Mouse (Mus musculus) right cerebral cortex, postnatal 4 days (tissue): Measurements from ENCODE around the gene Lpp.

ENCODE experiments used
- DNase-seq: peaks from one replicate; pipeline ENCODE4 v3.0.0-alpha.2; 2022

Lpp gene

GRCm38 (mm10) chr16:24895160-24895559 is 501.9 kb downstream of the Lpp start:
- DNase-seq: no peak

- DNase-seq: no peak
These were observed 504.3 kb downstream of the Lpp start for GRCm38 (mm10) chr16:24897641-24898040.

- DNase-seq: no peak
These were observed 507.0 kb downstream of the Lpp start for GRCm38 (mm10) chr16:24900241-24900796.

- DNase-seq: no peak
These were observed 508.0 kb downstream of the Lpp start for GRCm38 (mm10) chr16:24901139-24901859.

- DNase-seq: no peak
These were observed 508.8 kb downstream of the Lpp start for GRCm38 (mm10) chr16:24902111-24902510.

GRCm38 (mm10) chr16:24908926-24909325 is 515.6 kb downstream of the Lpp start:
- DNase-seq: no peak

GRCm38 (mm10) chr16:24910321-24910720 is 517.0 kb downstream of the Lpp start:
- no peak for DNase-seq

GRCm38 (mm10) chr16:24910834-24911233 is 517.5 kb downstream of the Lpp start:
- DNase-seq: no peak

GRCm38 (mm10) chr16:24912381-24912780 is 519.1 kb downstream of the Lpp start:
- no peak for DNase-seq

GRCm38 (mm10) chr16:24913021-24913420 is 519.7 kb downstream of the Lpp start:
- no peak for DNase-seq

GRCm38 (mm10) chr16:24913641-24914392 is 520.5 kb downstream of the Lpp start:
- DNase-seq: no peak

GRCm38 (mm10) chr16:24914393-24914751 is 521.1 kb downstream of the Lpp start:
- peak; percentile 36 for DNase-seq

GRCm38 (mm10) chr16:24915470-24915869 is 522.2 kb downstream of the Lpp start:
- DNase-seq: no peak

GRCm38 (mm10) chr16:24919349-24920012 is 526.2 kb downstream of the Lpp start:
- no peak for DNase-seq

- no peak for DNase-seq
These were observed 536.8 kb downstream of the Lpp start for GRCm38 (mm10) chr16:24930070-24930469.

- no peak for DNase-seq
These were observed 537.3 kb downstream of the Lpp start for GRCm38 (mm10) chr16:24930621-24931020.

GRCm38 (mm10) chr16:24932816-24933215 is 539.5 kb downstream of the Lpp start:
- DNase-seq: no peak

- DNase-seq: no peak
These were observed 540.4 kb downstream of the Lpp start for GRCm38 (mm10) chr16:24933691-24934090.

- no peak for DNase-seq
These were observed 548.2 kb downstream of the Lpp start for GRCm38 (mm10) chr16:24941306-24942160.

- DNase-seq: no peak
These were observed 550.4 kb downstream of the Lpp start for GRCm38 (mm10) chr16:24943486-24944261.

GRCm38 (mm10) chr16:24946356-24946755 is 553.0 kb downstream of the Lpp start:
- DNase-seq: no peak

GRCm38 (mm10) chr16:24947485-24947884 is 554.2 kb downstream of the Lpp start:
- no peak for DNase-seq
